Mouse (Mus musculus) heart, adult 8-10 months (tissue): ENCODE measurements around the gene Gna11. TPM values are rescaled to one million over a fixed set of nuclear protein-coding genes. Genes with fewer than 3 reads are reported as not detected.
A peak's percentile ranks its signal among the peaks of the same experiment; 100 is the strongest.

ENCODE experiments used
- DNase-seq: peaks from one replicate; pipeline ENCODE4 v3.0.0; 2022; ENCODE audit warnings: low spot score
- total RNA-seq, 4 experiments: library from RNA; stranded (reverse); gene quantifications; 2 replicates each; pipeline ENCODE4 v1.2.4; 2022

Gna11 gene
- total RNA-seq, 4 experiments from 2014 or later: 47.7 to 54.1 (median 50.9) TPM

GRCm38 (mm10) chr10:81507095-81507494, 37.9 kb downstream of the Gna11 start:
- no peak for DNase-seq

DNA sequence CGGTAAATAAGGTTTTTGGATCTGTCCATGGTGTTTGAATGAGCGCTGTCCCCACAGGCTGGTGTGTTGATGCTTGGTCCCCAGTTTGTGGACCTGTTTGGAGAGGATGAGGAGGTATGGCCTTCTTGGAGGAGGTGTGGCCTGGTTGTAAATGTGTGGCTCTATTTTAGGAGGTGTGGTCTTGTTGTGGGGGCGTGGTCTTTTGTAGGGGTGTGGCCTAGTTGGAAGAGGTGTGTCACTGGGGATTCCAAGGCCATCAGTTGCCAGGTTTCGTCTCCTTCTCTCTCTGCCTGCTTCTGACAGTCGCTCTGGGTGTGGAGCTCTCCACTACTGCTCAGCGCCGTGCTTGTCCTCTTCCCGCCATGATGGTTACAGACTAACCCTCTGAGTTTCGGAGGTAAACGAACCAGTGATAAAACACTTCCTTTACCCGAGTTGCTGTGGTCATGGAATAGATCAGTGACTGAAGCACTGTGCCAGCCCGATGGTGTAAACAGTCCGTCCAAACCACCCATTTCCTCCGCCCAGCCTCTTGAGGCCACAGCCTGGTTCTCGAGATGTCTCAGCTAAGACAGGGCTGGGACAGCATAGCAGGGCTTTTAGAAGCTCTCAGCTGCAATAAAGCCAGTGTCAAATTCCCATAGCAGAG, 39.9 kb downstream of the Gna11 start:
- DNase-seq: no peak

- DNase-seq: peak; percentile 89
Observed at GRCm38 (mm10) chr10:81502658-81503057, 42.3 kb downstream of the Gna11 start.

- no peak for DNase-seq
Observed at GRCm38 (mm10) chr10:81501863-81502262, 43.1 kb downstream of the Gna11 start.

DNA sequence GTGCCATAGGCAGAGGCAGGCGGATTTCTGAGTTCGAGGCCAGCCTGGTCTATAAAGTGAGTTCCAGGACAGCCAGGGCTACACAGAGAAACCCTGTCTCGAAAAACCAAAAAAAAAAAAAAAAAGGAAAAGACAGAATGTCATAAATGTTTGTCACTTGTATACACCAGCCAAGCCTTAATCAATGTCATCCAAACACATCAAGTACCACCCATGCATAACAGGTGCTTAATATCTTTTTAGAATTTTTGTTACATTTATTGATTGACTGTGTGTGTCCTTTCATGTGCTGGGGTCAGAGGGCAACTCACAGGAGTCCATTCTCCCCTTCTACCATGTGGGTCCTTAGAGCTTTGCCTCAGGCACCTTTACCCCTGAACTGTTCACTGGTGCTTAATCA, 45.0 kb downstream of the Gna11 start, which contains the start of gene S1pr4:
Gene S1pr4, minus strand, starts transcription at position 101 of the 400 bp plus-strand sequence.
- no peak for DNase-seq

- DNase-seq: peak; percentile 46
Observed at GRCm38 (mm10) chr10:81499250-81499901, 45.6 kb downstream of the Gna11 start.

GRCm38 (mm10) chr10:81498316-81499249, 46.4 kb downstream of the Gna11 start:
- no peak for DNase-seq

- no peak for DNase-seq
Observed at GRCm38 (mm10) chr10:81497401-81498270, 47.4 kb downstream of the Gna11 start.

DNA sequence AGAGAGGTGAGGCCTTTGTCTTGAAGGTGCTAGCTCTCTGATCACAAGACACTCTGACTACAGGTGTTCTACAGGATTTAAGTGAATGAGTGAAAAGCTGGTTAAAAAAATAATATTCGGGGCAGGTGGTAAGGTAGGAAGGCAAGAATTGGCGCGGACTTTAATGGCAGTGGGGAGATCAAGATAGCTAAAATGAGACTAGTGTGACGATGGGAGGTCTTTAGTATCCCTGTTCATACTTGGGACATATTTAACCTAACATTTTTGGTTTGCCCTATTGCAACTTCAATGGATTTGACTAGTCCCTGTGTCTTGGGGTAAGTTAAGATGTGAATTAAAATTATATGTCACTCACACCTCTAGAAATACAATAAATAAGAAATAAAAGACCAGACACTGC, 48.0 kb downstream of the Gna11 start:
- DNase-seq: no peak

DNA sequence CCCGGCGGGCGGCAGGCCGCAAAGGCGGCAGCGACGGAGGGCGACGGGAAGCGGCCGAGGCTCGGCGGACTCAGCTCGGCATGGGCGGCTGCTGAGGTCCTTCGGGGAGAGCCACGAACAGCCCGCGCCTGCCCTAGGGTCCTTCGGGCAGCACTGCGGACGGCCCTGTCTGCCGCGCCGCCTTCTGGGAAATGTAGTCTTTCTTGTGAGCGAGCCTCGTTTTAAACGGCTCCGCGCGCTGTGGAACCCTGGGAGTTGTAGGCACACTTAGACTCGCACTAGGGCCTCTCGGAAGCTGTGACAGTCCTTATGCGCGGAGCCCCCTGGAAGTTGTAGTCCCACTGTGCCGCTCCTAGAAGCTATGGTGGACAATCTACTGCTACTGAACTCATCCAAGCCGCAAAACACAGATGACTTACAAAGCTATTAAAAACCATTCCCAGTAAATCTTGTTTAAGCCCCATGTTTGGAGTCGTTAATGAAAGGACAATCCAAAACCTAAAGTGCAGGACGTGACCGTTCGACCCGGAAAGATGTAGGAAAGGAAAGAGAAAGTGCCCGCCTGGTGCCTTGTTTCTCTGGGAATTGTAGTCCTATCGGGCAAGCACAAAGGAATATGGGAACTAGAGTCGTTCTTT, 48.6 kb downstream of the Gna11 start, which contains the start of gene Ncln:
Gene Ncln, minus strand, starts transcription at position 129 of the 638 bp plus-strand sequence.
- DNase-seq: peak; percentile 98

DNA sequence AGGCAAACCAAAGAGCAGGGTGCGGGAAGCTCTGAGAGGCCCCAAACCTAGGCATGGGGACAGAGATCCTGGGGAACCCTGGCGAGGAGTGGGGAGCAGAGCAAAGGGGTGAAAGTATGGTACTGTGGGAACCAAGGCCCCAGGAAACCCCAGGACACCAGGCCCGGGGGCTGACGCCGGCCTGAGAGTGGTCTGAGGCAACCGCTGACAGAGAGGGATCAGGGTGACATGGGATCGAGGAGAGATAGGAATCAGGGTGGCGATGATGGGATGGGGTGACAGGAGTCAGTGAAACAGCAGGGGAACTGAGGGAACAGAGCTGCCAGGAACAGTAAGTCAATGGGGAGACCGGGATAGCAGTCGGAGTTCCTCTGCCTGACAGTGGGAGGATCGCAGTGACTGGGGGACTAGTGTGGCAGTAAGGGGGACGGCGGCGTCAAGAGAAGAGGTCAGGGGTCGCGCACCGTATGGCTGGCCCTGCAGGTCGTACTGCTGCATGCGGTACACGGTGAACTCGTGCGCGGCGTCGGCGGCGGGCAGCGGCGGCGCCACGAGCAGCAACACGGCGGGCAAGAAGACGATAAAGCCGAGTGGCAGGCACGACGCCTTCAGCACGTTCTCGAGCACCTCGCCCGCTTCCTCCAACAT, 49.2 kb downstream of the Gna11 start:
- no peak for DNase-seq

- DNase-seq: no peak
Observed at GRCm38 (mm10) chr10:81495151-81495550, 49.8 kb downstream of the Gna11 start.

- no peak for DNase-seq
Observed at GRCm38 (mm10) chr10:81494260-81495041, 50.5 kb downstream of the Gna11 start.

- no peak for DNase-seq
Observed at GRCm38 (mm10) chr10:81493601-81494220, 51.3 kb downstream of the Gna11 start.

- DNase-seq: no peak
Observed at GRCm38 (mm10) chr10:81492606-81493240, 52.3 kb downstream of the Gna11 start.

GRCm38 (mm10) chr10:81491018-81491417, 54.0 kb downstream of the Gna11 start:
- no peak for DNase-seq

- no peak for DNase-seq
Observed at GRCm38 (mm10) chr10:81489941-81490340, 55.0 kb downstream of the Gna11 start.

DNA sequence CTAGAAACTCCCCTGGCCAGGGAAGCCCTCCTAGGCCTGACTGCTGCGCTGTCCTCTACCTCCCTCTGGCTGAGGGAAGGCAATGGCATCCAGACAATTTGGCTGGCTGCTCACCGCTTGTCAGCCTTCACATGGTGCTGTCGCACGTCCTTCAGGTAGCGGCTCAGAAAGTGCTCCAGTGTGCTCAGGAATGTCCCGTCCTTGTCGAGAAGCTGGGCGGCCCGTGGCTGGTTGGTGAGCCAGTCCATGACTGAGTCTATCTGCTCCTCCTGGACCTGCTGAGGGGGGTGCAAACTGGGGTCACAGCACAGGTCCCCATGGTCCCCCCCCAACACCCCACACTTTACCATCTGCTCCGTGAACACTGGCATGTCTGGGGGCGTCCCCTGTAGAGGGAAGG, 56.9 kb downstream of the Gna11 start:
- DNase-seq: no peak
